Mouse (Mus musculus) midbrain, embryonic 14.5 days (tissue): ENCODE results near the gene Mcf2l. TPM values are rescaled to one million over a fixed set of nuclear protein-coding genes. Genes with fewer than 3 reads are reported as not detected.

Experiments used
- ATAC-seq: fragments of 200-750 bp; cut with Nextera tagmentation; 2 replicates; pipeline ENCODE4 v1.8.0; 2017; ENCODE audit warnings: moderate number of reproducible peaks, moderate library complexity; ENCODE audit not compliant: low FRiP score, low TSS enrichment
- DNase-seq: peaks from one replicate; pipeline ENCODE4 v3.0.0-alpha.2; 2015
- H3K27ac ChIP-seq: fragments of 300-500 bp; sonication (generic); replicated peaks from 2 replicates; pipeline ENCODE4 v1.5.1; 2014; ENCODE audit warnings: mild to moderate bottlenecking, low read depth, low read length, moderate library complexity
- H3K27me3 ChIP-seq: fragments of 300-500 bp; sonication (generic); 2 replicates; pipeline ENCODE4 v1.6.1; 2014; ENCODE audit warnings: low read length, control low read depth, mixed read lengths; ENCODE audit not compliant: control insufficient read depth, insufficient read depth
- H3K36me3 ChIP-seq: fragments of 300-500 bp; sonication (generic); 2 replicates; pipeline ENCODE4 v1.6.1; 2014; ENCODE audit warnings: low read length, control low read depth; ENCODE audit not compliant: control insufficient read depth, insufficient read depth
- H3K4me1 ChIP-seq: fragments of 300-500 bp; sonication (generic); 2 replicates; pipeline ENCODE4 v1.6.1; 2014; ENCODE audit warnings: mild to moderate bottlenecking, antibody characterized with exemption, low read length, control low read depth; ENCODE audit not compliant: control insufficient read depth, insufficient read depth
- H3K4me2 ChIP-seq: fragments of 300-500 bp; sonication (generic); 2 replicates; pipeline ENCODE4 v1.6.1; 2014; ENCODE audit warnings: mild to moderate bottlenecking, low read length, moderate library complexity
- H3K4me3 ChIP-seq: fragments of 300-500 bp; sonication (generic); replicated peaks from 2 replicates; pipeline ENCODE4 v1.5.1; 2014; ENCODE audit warnings: low read depth, low read length
- H3K9ac ChIP-seq: fragments of 300-500 bp; sonication (generic); replicated peaks from 2 replicates; pipeline ENCODE4 v1.6.1; 2014; ENCODE audit warnings: mild to moderate bottlenecking, low read length, moderate library complexity
- H3K9me3 ChIP-seq: fragments of 300-500 bp; sonication (generic); 2 replicates; pipeline ENCODE4 v1.6.1; 2016; ENCODE audit warnings: low read length, control low read depth, mixed read lengths; ENCODE audit not compliant: control insufficient read depth
- WGBS: fragments of 180-500 bp; shearing (Covaris S2); extraction: QIAGEN DNeasy Blood & Tissue Kit; methylation state at CpG from one replicate; pipeline ENCODE4 v1.1.7; 2014; 5-methylcytosine and 5-hydroxymethylcytosine counted together
- polyA plus RNA-seq: library from polyadenylated mRNA; unstranded; fragments of >200 nt; fragmentation: Nextera tagmentation; extraction: Ambion mirVana; gene quantifications from 2 replicates; pipeline ENCODE4 v1.2.1, GENCODE M21; 2014

Mcf2l gene
- polyA plus RNA-seq, 1 experiment from 2014 or later = 174 TPM

- Histone ChIP-seq H3K9me3 (no peaks in the 10 kb centered on the region), H3K9ac (no peak overlapping the region), H3K27me3 (no peaks in the 10 kb centered on the region), H3K36me3 (peaks cover 23% of the 10 kb centered on the region), H3K4me3 (no peak overlapping the region), H3K4me2 (no peak overlapping the region), H3K27ac (no peak overlapping the region), H3K4me1 (no peaks in the 10 kb centered on the region)
- 87% methylated on average over 21 of the region's 21 CpGs for WGBS
- no peak for ATAC-seq
- DNase-seq = no peak
Measured at GRCm38 (mm10) chr8:12883051-12884004, 9.7 kb downstream of the Mcf2l start.

GRCm38 (mm10) chr8:12887772-12888435 is 14.3 kb downstream of the Mcf2l start:
- no peaks in the 10 kb centered on the region for H3K4me1 ChIP-seq
- ATAC-seq = no peak
- H3K36me3 ChIP-seq = peaks cover 32% of the 10 kb centered on the region

GRCm38 (mm10) chr8:12889046-12889598 is 15.5 kb downstream of the Mcf2l start:
- Histone ChIP-seq H3K9me3 (no peaks in the 10 kb centered on the region), H3K27me3 (no peaks in the 10 kb centered on the region), H3K36me3 (peaks cover 32% of the 10 kb centered on the region), H3K4me2 (no peak overlapping the region), H3K4me1 (no peaks in the 10 kb centered on the region), H3K27ac (no peak overlapping the region), H3K4me3 (no peak overlapping the region), H3K9ac (no peak overlapping the region)
- DNase-seq (no peak), ATAC-seq (no peak)
- 90% methylated on average over 11 of the region's 11 CpGs for WGBS

More at GRCm38 (mm10) chr8:12887772-12888435, 14.3 kb downstream of the Mcf2l start:
- no peak overlapping the region for H3K4me2 ChIP-seq
- 85% methylated on average over 16 of the region's 16 CpGs for WGBS
- no peaks in the 10 kb centered on the region for H3K27me3 ChIP-seq
- no peaks in the 10 kb centered on the region for H3K9me3 ChIP-seq
- no peak overlapping the region for H3K27ac ChIP-seq
- no peak overlapping the region for H3K9ac ChIP-seq
- DNase-seq = no peak
- H3K4me3 ChIP-seq = no peak overlapping the region

- ATAC-seq (no peak), DNase-seq (no peak)
- H3K9ac ChIP-seq = no peak overlapping the region
- no peaks in the 10 kb centered on the region for H3K9me3 ChIP-seq
- no peaks in the 10 kb centered on the region for H3K4me1 ChIP-seq
- no peak overlapping the region for H3K4me2 ChIP-seq
- no peak overlapping the region for H3K4me3 ChIP-seq
- no peaks in the 10 kb centered on the region for H3K27me3 ChIP-seq
- 92% methylated on average over 5 of the region's 5 CpGs for WGBS
- H3K27ac ChIP-seq = no peak overlapping the region
- H3K36me3 ChIP-seq = peaks cover 14% of the 10 kb centered on the region; the same call in 1 of the 2 replicates
Measured at GRCm38 (mm10) chr8:12892882-12893446, 19.4 kb downstream of the Mcf2l start.

- Histone ChIP-seq H3K4me3 (no peak overlapping the region), H3K27ac (no peak overlapping the region), H3K9ac (no peak overlapping the region), H3K4me2 (no peak overlapping the region), H3K36me3 (peaks cover 14% of the 10 kb centered on the region; the same call in 1 of the 2 replicates), H3K27me3 (no peaks in the 10 kb centered on the region), H3K4me1 (no peaks in the 10 kb centered on the region), H3K9me3 (no peaks in the 10 kb centered on the region)
- DNase-seq = no peak
- 91% methylated on average over 12 of the region's 12 CpGs for WGBS
- no peak for ATAC-seq
Measured at GRCm38 (mm10) chr8:12893797-12894578, 20.4 kb downstream of the Mcf2l start.

GRCm38 (mm10) chr8:12894783-12895534 is 21.4 kb downstream of the Mcf2l start:
- Histone ChIP-seq H3K27ac (no peak overlapping the region), H3K27me3 (no peaks in the 10 kb centered on the region), H3K36me3 (peaks cover 14% of the 10 kb centered on the region; the same call in 1 of the 2 replicates), H3K4me1 (no peaks in the 10 kb centered on the region), H3K4me2 (no peak overlapping the region), H3K9me3 (no peaks in the 10 kb centered on the region), H3K4me3 (no peak overlapping the region), H3K9ac (no peak overlapping the region)
- DNase-seq (no peak), ATAC-seq (no peak)
- WGBS = 76% methylated on average over 11 of the region's 11 CpGs

GRCm38 (mm10) chr8:12895535-12896150 is 22.0 kb downstream of the Mcf2l start:
- Histone ChIP-seq H3K27ac (no peak overlapping the region), H3K9me3 (no peaks in the 10 kb centered on the region), H3K27me3 (no peaks in the 10 kb centered on the region), H3K36me3 (peaks cover 14% of the 10 kb centered on the region; the same call in 1 of the 2 replicates), H3K4me2 (no peak overlapping the region), H3K4me1 (no peaks in the 10 kb centered on the region), H3K9ac (0 out of 2 replicates have a peak overlapping the region, but pooled peaks have one; percentile 12), H3K4me3 (no peak overlapping the region)
- WGBS = 82% methylated on average over 9 of the region's 9 CpGs
- no peak for ATAC-seq
- DNase-seq = no peak
